Mouse (Mus musculus): ENCODE data around the gene Osbpl8. TPM values are rescaled to one million over a fixed set of nuclear protein-coding genes. Genes with fewer than 3 reads are reported as not detected.

Osbpl8 gene
- polyA plus RNA-seq, 1 experiment: 16.4 TPM

GRCm38 (mm10) chr10:111275822-111276221 lies 111.3 kb downstream of the Osbpl8 start:
- no peaks in the 10 kb centered on the region for H3K36me3 ChIP-seq (ENCODE audit: control insufficient read depth, insufficient read depth, low read length, poor library complexity, severe bottlenecking)
- no peak overlapping the region for H3K4me3 ChIP-seq (ENCODE audit: low read depth, low read length)
- TF ChIP-seq CTCF (IDR thresholded peaks at IDR 0.05; ENCODE audit: low read depth, low read length) (no peak), EP300 (IDR thresholded peaks at IDR 0.05; ENCODE audit: insufficient read depth, low read depth, low read length) (no peak), POLR2A (IDR thresholded peaks at IDR 0.05; ENCODE audit: insufficient read depth, low read length) (no peak)
- H3K9ac ChIP-seq (ENCODE audit: low read depth, poor library complexity, severe bottlenecking): no peak overlapping the region
- H3K4me1 ChIP-seq (ENCODE audit: control insufficient read depth, insufficient read depth, low read length): no peaks in the 10 kb centered on the region
- no peaks in the 10 kb centered on the region for H3K27me3 ChIP-seq (ENCODE audit: control insufficient read depth, insufficient read depth, low read length, poor library complexity, severe bottlenecking)
- no peak overlapping the region for H3K27ac ChIP-seq (ENCODE audit: insufficient read depth, low read length)
- H3K9me3 ChIP-seq (replicated peaks; ENCODE audit: control insufficient read depth, insufficient read depth, low read length, poor library complexity, severe bottlenecking): no peaks in the 10 kb centered on the region

DNA sequence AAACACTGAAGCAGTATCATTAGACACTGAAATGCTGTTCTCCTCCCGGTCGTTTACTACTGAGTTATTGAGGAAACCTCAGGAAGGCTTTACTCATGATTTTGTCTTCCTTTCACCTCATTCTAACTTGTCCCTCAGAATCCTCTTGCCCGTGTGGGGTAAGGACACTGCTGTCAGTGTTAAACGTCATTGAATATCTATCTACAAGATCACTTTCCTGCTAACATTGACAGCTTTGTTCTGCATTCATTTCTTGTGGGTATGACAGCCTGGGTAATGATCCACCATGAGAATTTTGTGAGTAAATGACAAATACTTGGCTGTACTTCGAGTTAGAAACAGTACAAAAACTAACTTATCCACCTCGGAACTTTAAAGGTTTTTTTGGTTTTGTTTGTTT lies 133.1 kb downstream of the Osbpl8 start:
- no peaks in the 10 kb centered on the region for H3K9me3 ChIP-seq (replicated peaks; ENCODE audit: control insufficient read depth, insufficient read depth, low read length, poor library complexity, severe bottlenecking)
- 0 out of 2 replicates have a peak, but pooled peaks cover 4% of the 10 kb centered on the region for H3K36me3 ChIP-seq (ENCODE audit: control insufficient read depth, insufficient read depth, low read length, poor library complexity, severe bottlenecking)
- H3K9ac ChIP-seq (ENCODE audit: low read depth, poor library complexity, severe bottlenecking): peak overlapping the region; percentile 71
- H3K27me3 ChIP-seq (ENCODE audit: control insufficient read depth, insufficient read depth, low read length, poor library complexity, severe bottlenecking): no peaks in the 10 kb centered on the region
- H3K27ac ChIP-seq (ENCODE audit: insufficient read depth, low read length): no peak overlapping the region
- TF ChIP-seq CTCF (IDR thresholded peaks at IDR 0.05; ENCODE audit: low read depth, low read length) (no peak), POLR2A (IDR thresholded peaks at IDR 0.05; ENCODE audit: insufficient read depth, low read length) (no peak), EP300 (IDR thresholded peaks at IDR 0.05; ENCODE audit: insufficient read depth, low read depth, low read length) (no peak)
- peaks cover 1% of the 10 kb centered on the region for H3K4me1 ChIP-seq (ENCODE audit: control insufficient read depth, insufficient read depth, low read length)
- no peak overlapping the region; the same call in 1 of the 2 replicates for H3K4me3 ChIP-seq (ENCODE audit: low read depth, low read length)

DNA sequence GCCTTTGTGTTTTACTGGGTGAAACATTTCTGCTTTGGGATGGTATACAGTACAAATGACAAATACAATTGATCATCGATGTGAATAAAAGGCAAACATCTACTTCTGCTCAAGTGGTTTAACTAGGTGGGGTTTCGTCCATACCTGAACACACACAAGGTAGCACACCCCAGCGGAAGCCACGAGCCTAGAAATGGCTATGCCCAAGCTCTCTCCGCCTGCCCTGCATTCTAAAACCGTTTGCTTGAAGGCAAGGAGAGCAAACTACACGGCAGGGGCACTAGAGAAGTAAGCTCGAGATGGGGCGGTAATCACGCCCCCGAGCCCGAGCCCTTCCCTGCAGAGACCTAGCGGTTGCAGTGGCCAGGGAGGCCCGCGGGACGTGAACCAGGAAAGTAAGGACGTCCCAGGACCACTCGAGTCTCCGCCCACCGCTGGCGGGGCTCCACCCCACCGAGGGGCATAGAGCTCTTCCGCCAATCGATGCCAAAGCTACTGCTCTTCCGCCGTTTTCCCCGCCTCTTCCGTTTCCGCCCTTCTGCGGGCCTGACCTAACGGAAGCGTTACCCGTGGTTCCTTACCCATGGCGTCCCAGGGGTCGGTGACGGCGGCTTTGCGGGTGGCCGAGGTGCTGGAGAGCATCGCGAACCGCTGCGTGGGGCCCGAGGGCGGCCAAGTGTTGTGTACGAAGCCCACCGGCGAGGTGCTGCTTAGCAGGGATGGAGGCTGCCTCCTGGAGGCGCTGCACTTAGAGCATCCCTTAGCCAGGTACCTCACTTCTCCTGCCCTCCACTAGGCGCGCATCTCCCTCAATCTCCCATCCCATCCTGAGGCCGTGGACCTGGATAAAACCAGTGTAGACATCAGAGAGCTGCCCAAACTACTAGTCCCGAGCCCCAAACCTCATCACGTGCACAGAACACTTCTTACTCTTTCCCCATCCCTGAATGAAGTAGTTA lies 133.9 kb downstream of the Osbpl8 start, which contains the start of gene Bbs10:
TSS of gene Bbs10 (plus strand) at position 540 of the 959 bp plus-strand sequence.
- Histone ChIP-seq H3K9ac (ENCODE audit: low read depth, poor library complexity, severe bottlenecking) (peak within 1 kb of the TSS; percentile 71), H3K4me3 (ENCODE audit: low read depth, low read length) (peak within 1 kb of the TSS; percentile 96), H3K27ac (ENCODE audit: insufficient read depth, low read length) (no peak within 1 kb of the TSS), H3K27me3 (ENCODE audit: control insufficient read depth, insufficient read depth, low read length, poor library complexity, severe bottlenecking) (no peaks in the 10 kb centered on the region), H3K9me3 (replicated peaks; ENCODE audit: control insufficient read depth, insufficient read depth, low read length, poor library complexity, severe bottlenecking) (no peaks in the 10 kb centered on the region), H3K36me3 (ENCODE audit: control insufficient read depth, insufficient read depth, low read length, poor library complexity, severe bottlenecking) (0 out of 2 replicates have a peak, but pooled peaks cover 4% of the 10 kb centered on the region), H3K4me1 (ENCODE audit: control insufficient read depth, insufficient read depth, low read length) (peaks cover 1% of the 10 kb centered on the region)
- TF ChIP-seq EP300 (IDR thresholded peaks at IDR 0.05; ENCODE audit: insufficient read depth, low read depth, low read length): no peak
- TF ChIP-seq POLR2A (IDR thresholded peaks at IDR 0.05; ENCODE audit: insufficient read depth, low read length): peak; percentile 67
- peak; percentile 61 for TF ChIP-seq CTCF (IDR thresholded peaks at IDR 0.05; ENCODE audit: low read depth, low read length)

DNA sequence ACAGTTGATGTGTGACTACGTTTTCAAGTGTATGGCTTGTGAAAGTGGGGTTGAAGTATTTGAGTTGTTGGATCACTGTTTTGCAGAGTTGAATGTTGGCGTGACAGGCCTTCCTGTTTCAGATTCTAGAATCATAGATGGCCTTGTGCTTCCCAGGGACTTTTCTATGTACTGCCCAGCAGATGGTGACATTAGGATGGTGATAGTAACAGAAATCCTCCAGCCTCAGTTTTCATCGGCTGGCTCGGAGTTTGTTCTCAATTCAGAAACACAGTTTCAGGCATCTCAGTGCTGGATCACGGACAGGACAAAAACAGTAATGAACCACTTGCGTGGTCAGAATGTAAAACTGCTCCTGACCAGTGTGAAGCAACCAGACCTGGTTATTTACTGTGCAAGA lies 135.0 kb downstream of the Osbpl8 start:
- Histone ChIP-seq H3K4me1 (ENCODE audit: control insufficient read depth, insufficient read depth, low read length) (peaks cover 1% of the 10 kb centered on the region), H3K36me3 (ENCODE audit: control insufficient read depth, insufficient read depth, low read length, poor library complexity, severe bottlenecking) (0 out of 2 replicates have a peak, but pooled peaks cover 4% of the 10 kb centered on the region), H3K9me3 (replicated peaks; ENCODE audit: control insufficient read depth, insufficient read depth, low read length, poor library complexity, severe bottlenecking) (no peaks in the 10 kb centered on the region), H3K27ac (ENCODE audit: insufficient read depth, low read length) (no peak overlapping the region), H3K27me3 (ENCODE audit: control insufficient read depth, insufficient read depth, low read length, poor library complexity, severe bottlenecking) (no peaks in the 10 kb centered on the region), H3K4me3 (ENCODE audit: low read depth, low read length) (no peak overlapping the region), H3K9ac (ENCODE audit: low read depth, poor library complexity, severe bottlenecking) (no peak overlapping the region)
- TF ChIP-seq EP300 (IDR thresholded peaks at IDR 0.05; ENCODE audit: insufficient read depth, low read depth, low read length): no peak
- no peak for TF ChIP-seq CTCF (IDR thresholded peaks at IDR 0.05; ENCODE audit: low read depth, low read length)
- TF ChIP-seq POLR2A (IDR thresholded peaks at IDR 0.05; ENCODE audit: insufficient read depth, low read length): no peak

DNA sequence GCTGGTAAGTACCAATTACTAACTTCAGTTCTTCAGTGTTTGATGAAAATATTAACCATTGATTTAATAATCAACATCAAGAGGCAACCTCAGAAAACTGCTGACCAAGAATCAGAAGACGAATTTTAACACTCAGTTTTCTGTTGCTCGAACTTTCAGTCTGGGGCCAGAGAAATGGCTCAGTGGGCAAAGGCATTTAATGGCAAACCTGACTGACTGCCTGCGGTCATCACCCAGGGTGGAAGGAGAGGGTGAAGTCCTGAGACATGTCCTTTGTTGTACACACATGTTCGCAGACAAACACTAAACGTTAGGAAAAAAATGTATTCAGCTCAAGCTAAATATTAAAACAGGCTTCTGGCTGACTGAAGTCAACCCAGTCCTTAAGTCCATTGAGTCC lies 136.5 kb downstream of the Osbpl8 start:
- Histone ChIP-seq H3K4me3 (ENCODE audit: low read depth, low read length) (no peak overlapping the region), H3K36me3 (ENCODE audit: control insufficient read depth, insufficient read depth, low read length, poor library complexity, severe bottlenecking) (0 out of 2 replicates have a peak, but pooled peaks cover 4% of the 10 kb centered on the region), H3K4me1 (ENCODE audit: control insufficient read depth, insufficient read depth, low read length) (peaks cover 1% of the 10 kb centered on the region), H3K27me3 (ENCODE audit: control insufficient read depth, insufficient read depth, low read length, poor library complexity, severe bottlenecking) (no peaks in the 10 kb centered on the region), H3K27ac (ENCODE audit: insufficient read depth, low read length) (no peak overlapping the region), H3K9ac (ENCODE audit: low read depth, poor library complexity, severe bottlenecking) (no peak overlapping the region), H3K9me3 (replicated peaks; ENCODE audit: control insufficient read depth, insufficient read depth, low read length, poor library complexity, severe bottlenecking) (no peaks in the 10 kb centered on the region)
- TF ChIP-seq EP300 (IDR thresholded peaks at IDR 0.05; ENCODE audit: insufficient read depth, low read depth, low read length) (no peak), POLR2A (IDR thresholded peaks at IDR 0.05; ENCODE audit: insufficient read depth, low read length) (no peak), CTCF (IDR thresholded peaks at IDR 0.05; ENCODE audit: low read depth, low read length) (no peak)

GRCm38 (mm10) chr10:111302486-111302885 lies 137.9 kb downstream of the Osbpl8 start:
- H3K9ac ChIP-seq (ENCODE audit: low read depth, poor library complexity, severe bottlenecking): no peak overlapping the region
- H3K4me1 ChIP-seq (ENCODE audit: control insufficient read depth, insufficient read depth, low read length): peaks cover under 1% of the 10 kb centered on the region
- no peak overlapping the region for H3K4me3 ChIP-seq (ENCODE audit: low read depth, low read length)
- no peak for TF ChIP-seq CTCF (IDR thresholded peaks at IDR 0.05; ENCODE audit: low read depth, low read length)
- H3K27me3 ChIP-seq (ENCODE audit: control insufficient read depth, insufficient read depth, low read length, poor library complexity, severe bottlenecking): no peaks in the 10 kb centered on the region
- no peaks in the 10 kb centered on the region for H3K9me3 ChIP-seq (replicated peaks; ENCODE audit: control insufficient read depth, insufficient read depth, low read length, poor library complexity, severe bottlenecking)
- no peak overlapping the region for H3K27ac ChIP-seq (ENCODE audit: insufficient read depth, low read length)
- H3K36me3 ChIP-seq (ENCODE audit: control insufficient read depth, insufficient read depth, low read length, poor library complexity, severe bottlenecking): 0 out of 2 replicates have a peak, but pooled peaks cover 4% of the 10 kb centered on the region
